Mouse (Mus musculus) MN1 (cell line): Measurements from ENCODE around the gene Znrd1as.

ENCODE experiments used
- DNase-seq: peaks from one replicate; pipeline ENCODE4 v3.0.0-alpha.2; 2016; ENCODE audit warnings: low spot score

Gene Znrd1as

GRCm38 (mm10) chr17:36957999-36958743 is at the start of gene Znrd1as, which contains the start of gene Znrd1:
TSS of gene Znrd1as (plus strand) at chr17:36958592.
TSS of gene Znrd1 (minus strand) at chr17:36958559.
- peak; percentile 100 for DNase-seq

- DNase-seq = no peak
Measured at GRCm38 (mm10) chr17:36909802-36910201, 48.6 kb upstream of the Znrd1as start.

- DNase-seq = no peak
Measured at GRCm38 (mm10) chr17:36912031-36912430, 46.4 kb upstream of the Znrd1as start.

GRCm38 (mm10) chr17:36914108-36914507 is 44.3 kb upstream of the Znrd1as start:
- DNase-seq = peak; percentile 82

GRCm38 (mm10) chr17:36915076-36915475 is 43.3 kb upstream of the Znrd1as start:
- DNase-seq = peak; percentile 57

GRCm38 (mm10) chr17:36920239-36920638 is 38.2 kb upstream of the Znrd1as start:
- peak; percentile 25 for DNase-seq

- DNase-seq = no peak
Measured at GRCm38 (mm10) chr17:36922715-36923114, 35.7 kb upstream of the Znrd1as start.

- no peak for DNase-seq
Measured at GRCm38 (mm10) chr17:36923491-36923890, 34.9 kb upstream of the Znrd1as start.

GRCm38 (mm10) chr17:36927496-36928120 is 30.8 kb upstream of the Znrd1as start:
- no peak for DNase-seq

GRCm38 (mm10) chr17:36929236-36929932 is 29.0 kb upstream of the Znrd1as start:
- no peak for DNase-seq

GRCm38 (mm10) chr17:36930233-36930632 is 28.2 kb upstream of the Znrd1as start:
- DNase-seq = no peak

- DNase-seq = no peak
Measured at GRCm38 (mm10) chr17:36931130-36931529, 27.3 kb upstream of the Znrd1as start.

GRCm38 (mm10) chr17:36931806-36932205 is 26.6 kb upstream of the Znrd1as start:
- DNase-seq = no peak

GRCm38 (mm10) chr17:36938056-36938455 is 20.3 kb upstream of the Znrd1as start:
- no peak for DNase-seq

GRCm38 (mm10) chr17:36942391-36942790 is 16.0 kb upstream of the Znrd1as start:
- DNase-seq = no peak

GRCm38 (mm10) chr17:36942791-36943471 is 15.5 kb upstream of the Znrd1as start, which contains the start of gene Rnf39:
TSS of gene Rnf39 (plus strand) at chr17:36942918.
- DNase-seq = no peak

- DNase-seq = no peak
Measured at GRCm38 (mm10) chr17:36943691-36944090, 14.7 kb upstream of the Znrd1as start.

- DNase-seq = no peak
Measured at GRCm38 (mm10) chr17:36944121-36944775, 14.1 kb upstream of the Znrd1as start.

- peak; percentile 81 for DNase-seq
Measured at GRCm38 (mm10) chr17:36947051-36947819, 11.2 kb upstream of the Znrd1as start.

GRCm38 (mm10) chr17:36948286-36948685 is 10.1 kb upstream of the Znrd1as start:
- no peak for DNase-seq

- DNase-seq = no peak
Measured at GRCm38 (mm10) chr17:36949265-36949664, 9.1 kb upstream of the Znrd1as start.
